Mouse (Mus musculus) adrenal gland, adult 18-20 months (tissue): ENCODE data around the gene Icosl. TPM values are rescaled to one million over a fixed set of nuclear protein-coding genes. Genes with fewer than 3 reads are reported as not detected.
"Not testable (repeated sequence)": the region's sequence is repeated elsewhere in the genome, so short reads cannot be mapped to it uniquely, and the experiment has no call there.

Experiments
- DNase-seq, 2 experiments: peaks; one replicate each; pipeline ENCODE4 v3.0.0; 2021 to 2022; ENCODE audit warnings: low spot score in 2 of 2
- total RNA-seq, 2 experiments: library from RNA; stranded (reverse); gene quantifications; 1 replicate in 1 of 2; 2 replicates in 1 of 2; pipeline ENCODE4 v1.2.3; 2021

The Icosl gene
- total RNA-seq, 2 experiments from 2014 or later: 13.2 to 18.2 TPM

GRCm38 (mm10) chr10:78104555-78105490 is 35.7 kb downstream of the Icosl start:
- no peak for DNase-seq

GRCm38 (mm10) chr10:78105548-78105947 is 36.4 kb downstream of the Icosl start:
- no peak for DNase-seq

DNA sequence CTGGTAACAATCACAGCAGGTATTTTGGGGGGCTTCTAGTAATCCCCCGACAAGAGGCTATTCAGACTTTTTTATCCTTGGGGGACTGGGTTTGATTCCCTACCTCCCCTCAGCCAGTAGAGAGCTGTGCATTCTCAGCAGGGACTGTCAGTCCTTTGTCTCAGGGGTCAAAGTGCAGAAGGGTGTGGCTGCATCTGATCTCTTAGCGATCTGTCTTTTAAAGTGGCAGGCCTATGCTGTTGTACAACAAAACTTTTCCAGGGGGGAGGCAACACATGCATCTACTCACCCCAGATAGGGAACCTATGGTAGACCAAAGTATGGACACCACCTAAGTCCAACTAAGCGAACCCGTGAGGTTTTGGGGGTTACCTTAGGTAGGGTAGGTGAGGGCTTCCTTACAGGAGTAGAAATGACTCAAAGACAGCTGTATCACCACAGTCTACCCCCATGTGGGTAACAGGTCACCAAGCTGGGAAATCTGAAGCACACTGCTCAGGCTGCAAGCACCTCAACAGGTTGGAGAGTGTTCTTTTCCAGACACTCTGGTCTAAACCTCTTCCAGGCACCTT is 45.5 kb downstream of the Icosl start:
- DNase-seq: no peak

- no peak for DNase-seq
Measured at GRCm38 (mm10) chr10:78115153-78115552, 46.1 kb downstream of the Icosl start.

DNA sequence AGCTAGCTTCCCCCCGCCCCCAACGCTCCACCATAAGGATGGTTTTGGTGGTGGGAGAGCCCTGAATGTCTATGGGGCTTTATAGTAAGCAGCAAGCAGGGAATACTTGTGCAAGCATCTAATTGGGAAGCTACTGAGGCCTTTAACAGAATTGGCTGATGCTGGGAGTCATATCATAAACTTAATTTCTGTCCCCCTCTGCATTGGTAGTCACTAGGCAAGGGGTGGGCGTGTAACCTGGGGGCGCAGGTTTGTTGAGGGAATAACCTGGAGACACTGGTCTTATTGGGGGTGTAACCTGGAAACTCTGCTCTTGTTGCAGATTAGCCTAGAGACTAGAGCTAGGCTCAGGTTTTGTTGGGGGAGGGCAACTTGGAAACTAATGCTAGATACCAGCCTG is 50.3 kb downstream of the Icosl start:
- DNase-seq: no peak

DNA sequence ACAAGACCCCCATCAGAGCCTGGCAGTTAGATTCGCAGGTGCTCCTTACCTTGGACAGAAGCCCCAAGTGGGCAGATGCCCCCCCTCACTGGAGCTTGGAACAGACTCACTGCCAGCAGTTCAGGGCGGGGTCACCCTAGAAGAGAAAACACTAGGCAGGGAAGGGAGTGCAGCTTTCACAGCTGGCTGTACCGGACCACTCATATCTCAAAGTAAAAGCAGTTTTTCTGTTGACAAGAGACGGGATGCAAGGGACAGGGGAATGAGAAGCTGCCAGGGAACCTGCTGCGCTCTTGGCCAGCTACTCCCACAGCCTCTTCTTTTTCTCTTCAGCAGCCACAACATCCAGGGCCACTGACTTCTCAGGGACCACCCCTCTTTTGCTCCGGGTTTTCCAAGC is 55.0 kb downstream of the Icosl start:
- not testable (repeated sequence) for DNase-seq

DNA sequence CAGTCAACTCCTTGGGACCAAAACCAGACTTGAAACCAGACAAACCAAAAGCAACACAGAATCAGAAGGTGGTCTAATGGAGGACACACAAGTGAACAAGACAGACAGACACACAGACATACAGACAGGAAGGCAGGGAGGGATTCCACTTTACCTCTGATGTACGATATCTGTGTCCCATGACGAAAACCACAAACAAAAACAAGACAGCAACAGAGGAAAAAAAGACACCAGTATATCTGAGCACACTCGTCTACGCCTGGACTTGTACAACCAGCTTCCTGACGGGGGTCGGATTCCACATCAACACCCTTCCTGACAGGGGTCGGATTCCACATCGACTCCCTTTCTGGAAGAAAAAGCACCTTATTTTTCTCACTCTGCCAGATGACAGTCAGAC is 56.0 kb downstream of the Icosl start:
- not testable (repeated sequence) for DNase-seq

- DNase-seq: no peak
Measured at GRCm38 (mm10) chr10:78126311-78126710, 57.2 kb downstream of the Icosl start.

GRCm38 (mm10) chr10:78127046-78127870 is 58.2 kb downstream of the Icosl start:
- no peak for DNase-seq

DNA sequence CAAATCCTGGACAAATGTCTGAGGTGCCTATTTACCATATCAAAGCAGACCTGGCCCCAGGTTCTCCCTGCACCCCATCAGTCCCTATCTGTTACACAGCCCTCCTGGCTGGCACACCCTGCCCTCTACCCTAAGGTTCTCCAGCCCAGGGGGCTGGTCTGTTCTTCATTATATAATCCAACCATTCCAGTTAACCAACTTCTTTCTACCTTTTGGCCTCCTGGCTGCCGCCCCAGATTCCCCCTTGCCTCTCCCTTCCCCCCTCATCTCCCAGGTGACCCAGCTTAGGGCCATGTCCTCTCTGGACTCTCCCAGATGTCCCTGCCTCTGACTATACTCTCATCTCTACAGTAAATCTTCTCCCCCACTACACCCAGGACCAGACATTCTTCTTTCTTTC is 58.8 kb downstream of the Icosl start:
- no peak for DNase-seq

- DNase-seq: no peak
Measured at GRCm38 (mm10) chr10:78128647-78129046, 59.5 kb downstream of the Icosl start.

- DNase-seq: no peak
Measured at GRCm38 (mm10) chr10:78129423-78129822, 60.3 kb downstream of the Icosl start.

DNA sequence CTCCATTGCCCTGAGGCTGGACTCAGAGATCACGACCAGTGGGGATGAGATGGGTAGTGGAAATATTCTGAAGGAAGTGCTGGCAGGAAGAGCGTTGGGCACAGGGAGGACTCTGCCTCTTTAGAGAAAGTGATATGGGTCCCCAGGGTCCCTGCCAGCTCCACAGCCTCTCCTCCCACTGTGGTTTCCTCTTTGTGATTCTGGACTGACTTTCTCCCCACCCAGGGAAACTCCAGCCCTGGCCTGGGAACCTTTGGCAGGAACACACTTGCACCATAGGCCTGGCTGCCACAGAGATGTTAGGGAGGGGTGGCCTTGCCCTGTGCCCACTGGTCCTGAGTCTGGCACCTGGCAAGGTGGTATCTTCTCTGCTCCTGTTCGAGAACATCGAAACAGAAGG is 60.9 kb downstream of the Icosl start:
- no peak for DNase-seq

Other genes starting within 250 kb of the Icosl start
- not detected for gene Krtap10-4, start 242.2 kb upstream of the Icosl start, total RNA-seq
- gene Krtap10-10, start 233.4 kb upstream of the Icosl start, total RNA-seq: not detected
- gene Gm36176, start 222.5 kb upstream of the Icosl start, total RNA-seq: not detected
- not detected for gene Gm10318, start 216.4 kb upstream of the Icosl start, total RNA-seq
- gene Gm3285, start 207.3 kb upstream of the Icosl start, total RNA-seq: not detected
- 1 to 10 TPM; 3.9 to 6.8 TPM for gene Lrrc3, start 166.8 kb upstream of the Icosl start, total RNA-seq
- gene Trpm2, start 98.7 kb upstream of the Icosl start, total RNA-seq: 1 to 10 TPM; 5.2 to 5.9 TPM
- gene 1810043G02Rik, start 90.8 kb upstream of the Icosl start, total RNA-seq: 10 to 100 TPM; 17.9 to 21.1 TPM
- 100 to 1,000 TPM; 137 to 283 TPM for gene Pfkl, start 59.2 kb upstream of the Icosl start, total RNA-seq
- gene Dnmt3l, start 27.4 kb upstream of the Icosl start, total RNA-seq: 10 to 100 TPM in 1 of 2 experiments, 1 to 10 TPM in 1; 4.4 to 24.4 TPM
- gene Aire, start 25.7 kb upstream of the Icosl start, total RNA-seq: not detected
- gene D10Jhu81e, start 100.5 kb downstream of the Icosl start, total RNA-seq: 100 to 1,000 TPM; 275 to 312 TPM
- gene Pwp2, start 115.8 kb downstream of the Icosl start, total RNA-seq: 10 to 100 TPM; 17.9 to 21.4 TPM
- gene Trappc10, start 175.3 kb downstream of the Icosl start, total RNA-seq: 10 to 100 TPM; 44.2 to 53.2 TPM